Mouse (Mus musculus): ENCODE data around the gene Slc39a11.

DNA sequence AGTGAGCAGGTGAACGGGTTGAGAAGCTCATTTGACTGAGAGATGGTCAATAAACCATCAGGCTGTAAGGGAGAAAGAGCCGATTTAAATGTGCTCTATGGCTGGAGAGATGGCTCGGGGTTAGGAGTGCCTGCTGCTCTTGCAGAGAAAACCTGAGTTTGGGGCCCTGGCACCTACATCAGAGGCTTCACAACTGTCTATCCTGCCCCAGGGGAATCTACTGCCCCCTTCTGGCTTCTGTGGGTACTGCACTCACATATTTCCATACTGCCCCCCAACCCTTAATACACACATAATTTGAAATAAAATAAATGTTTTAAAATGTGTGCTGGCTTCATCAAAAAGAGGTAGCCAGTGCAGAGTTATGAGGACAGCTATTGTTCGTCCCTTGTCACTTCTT lies 237.3 kb downstream of the Slc39a11 start:
- TF ChIP-seq TAL1 (IDR thresholded peaks at IDR 0.05; ENCODE audit: low read length) (no peak), GATA1 (IDR thresholded peaks at IDR 0.05; ENCODE audit: low read length) (no peak)
